ENCODE assay signal across 8 mouse cellular contexts in the genomic region with DNA sequence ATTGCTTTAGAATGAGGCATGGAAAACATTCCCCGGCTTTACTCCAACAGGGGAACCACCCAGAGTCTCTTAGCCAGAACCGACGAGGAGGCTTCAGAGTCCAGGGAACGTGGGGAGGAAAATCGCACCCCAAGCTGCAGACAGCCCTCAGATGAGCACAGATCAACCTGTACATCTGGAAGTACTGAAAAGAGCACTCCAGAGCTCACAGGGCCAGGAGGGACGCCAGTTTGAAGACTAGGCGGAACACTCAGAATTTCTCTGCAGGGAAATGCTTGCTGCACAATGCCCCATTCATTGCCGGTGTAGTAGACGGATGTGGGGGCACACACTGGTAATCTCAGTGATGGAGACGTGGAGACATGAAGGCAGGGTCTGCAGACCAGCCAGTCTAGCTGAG. TPM values are rescaled to one million over a fixed set of nuclear protein-coding genes. Genes with fewer than 3 reads are reported as not detected.
DNase-seq lines count a peak whose midpoint lies in the region; ATAC-seq and TF ChIP-seq lines count a peak whose summit lies in the region.

No protein-coding gene starts in this region.

- ATAC-seq in lung, embryonic 14.5 days (ENCODE audit: insufficient read depth): peak; percentile 9; the same call in 1 of the 2 replicates
- peak; percentile 14 for ATAC-seq in forebrain, embryonic 16.5 days
- ATAC-seq in intestine, embryonic 15.5 days: no peak
- ATAC-seq in megakaryocyte progenitor cell, adult 5-6 weeks (replicated peaks; ENCODE audit: poor library complexity): no peak

- DNase-seq in lung, embryonic 14.5 days: peak; percentile 42
- no peak for DNase-seq in lung, postnatal 14 days
- peak; percentile 50 for DNase-seq in skeletal muscle tissue, adult 2 months (ENCODE audit: low read depth, low spot score)
- no peak for DNase-seq in adrenal gland, adult 18-20 months (ENCODE audit: low spot score in 2 of 2)
- no peak for DNase-seq in kidney, postnatal 4 days

- peak overlapping the region; percentile 55 for H3K4me2 ChIP-seq in lung, embryonic 14.5 days
- peak overlapping the region; percentile 68 for H3K4me2 ChIP-seq in forebrain, embryonic 16.5 days (ENCODE audit: low read length)
- peak overlapping the region; percentile 61 for H3K4me2 ChIP-seq in intestine, embryonic 15.5 days (replicated peaks)

- H3K9me3 ChIP-seq in lung, embryonic 14.5 days (ENCODE audit: low read depth, low read length): no peaks in the 10 kb centered on the region
- H3K9me3 ChIP-seq in forebrain, embryonic 16.5 days (ENCODE audit: control insufficient read depth, low read length): no peaks in the 10 kb centered on the region
- H3K9me3 ChIP-seq in intestine, embryonic 15.5 days: no peaks in the 10 kb centered on the region

- peak overlapping the region; percentile 73; the same call in 1 of the 2 replicates for H3K27ac ChIP-seq in lung, embryonic 14.5 days (ENCODE audit: low read depth)
- H3K27ac ChIP-seq in forebrain, embryonic 16.5 days (ENCODE audit: low read length): peak overlapping the region; percentile 78
- H3K27ac ChIP-seq in intestine, embryonic 15.5 days: peak overlapping the region; percentile 71

- no peak for TF ChIP-seq CTCF in lung, embryonic 14.5 days (IDR thresholded peaks at IDR 0.05; ENCODE audit: low read depth)

- H3K4me3 ChIP-seq in lung, embryonic 14.5 days (ENCODE audit: low read depth, low read length): 0 out of 2 replicates have a peak overlapping the region, but pooled peaks have one; percentile 17
- H3K4me3 ChIP-seq in forebrain, embryonic 16.5 days (replicated peaks; ENCODE audit: low read length): peak overlapping the region; percentile 43
- H3K4me3 ChIP-seq in intestine, embryonic 15.5 days (replicated peaks): peak overlapping the region; percentile 23; the same call in 1 of the 2 replicates

- H3K36me3 ChIP-seq in lung, embryonic 14.5 days (ENCODE audit: insufficient read depth): peaks cover 3% of the 10 kb centered on the region; the same call in 1 of the 2 replicates
- peaks cover 3% of the 10 kb centered on the region for H3K36me3 ChIP-seq in forebrain, embryonic 16.5 days (ENCODE audit: control insufficient read depth, insufficient read depth)
- H3K36me3 ChIP-seq in intestine, embryonic 15.5 days: peaks cover 3% of the 10 kb centered on the region; the same call in 1 of the 2 replicates

- H3K9ac ChIP-seq in lung, embryonic 14.5 days: peak overlapping the region; percentile 40; the same call in 1 of the 2 replicates
- peak overlapping the region; percentile 48 for H3K9ac ChIP-seq in forebrain, embryonic 16.5 days (replicated peaks; ENCODE audit: low read depth, low read length)
- H3K9ac ChIP-seq in intestine, embryonic 15.5 days: peak overlapping the region; percentile 23; the same call in 1 of the 2 replicates

- no peaks in the 10 kb centered on the region for H3K27me3 ChIP-seq in lung, embryonic 14.5 days (ENCODE audit: insufficient read depth, low read length)
- H3K27me3 ChIP-seq in forebrain, embryonic 16.5 days (replicated peaks; ENCODE audit: control insufficient read depth, insufficient read depth, low read length): no peaks in the 10 kb centered on the region
- no peaks in the 10 kb centered on the region for H3K27me3 ChIP-seq in intestine, embryonic 15.5 days (replicated peaks)

- WGBS in lung, embryonic 14.5 days: 21% methylated on average over 10 of the region's 10 CpGs
- WGBS in forebrain, embryonic 16.5 days: 13% methylated on average over 10 of the region's 10 CpGs
- 36% methylated on average over 10 of the region's 10 CpGs for WGBS in intestine, embryonic 15.5 days

- no peaks in the 10 kb centered on the region; the same call in 1 of the 2 replicates for H3K4me1 ChIP-seq in lung, embryonic 14.5 days (ENCODE audit: insufficient read depth)
- peaks cover 14% of the 10 kb centered on the region for H3K4me1 ChIP-seq in forebrain, embryonic 16.5 days (replicated peaks; ENCODE audit: control insufficient read depth, insufficient read depth, low read length)
- H3K4me1 ChIP-seq in intestine, embryonic 15.5 days (replicated peaks): peaks cover 17% of the 10 kb centered on the region; the same call in 1 of the 2 replicates

RNA-seq across cellular contexts. Expression of a gene that starts 43.9 kb away (rescaled TPM):
- 2.8 and 3.6 TPM in 2 replicates for polyA plus RNA-seq in lung, embryonic 14.5 days (2014; fragmentation: Nextera tagmentation; extraction: Ambion mirVana)
- 0.11 TPM in 1 of 2 replicates, not detected in the other for polyA plus RNA-seq in forebrain, embryonic 16.5 days (2015; fragmentation: Nextera tagmentation; extraction: Ambion mirVana)
- polyA plus RNA-seq in intestine, embryonic 15.5 days (2015; fragmentation: Nextera tagmentation; extraction: Ambion mirVana): 3.9 TPM in 2 replicates
- total RNA-seq in adrenal gland, adult 18-20 months (2021): not detected
- 1.3 and 1.4 TPM in 2 replicates for total RNA-seq in megakaryocyte progenitor cell, adult 5-6 weeks (2015)
- total RNA-seq in megakaryocyte progenitor cell, adult 5-6 weeks (2017): 1.3 and 1.6 TPM in 2 replicates

Comparison
In these comparisons a context has a peak if more than half of its experiments do, and no peak if none do; other contexts are left out.
1. DNase-seq: peak in lung, embryonic 14.5 days (single experiment) and skeletal muscle tissue, adult 2 months (single experiment); none in lung, postnatal 14 days (single experiment), adrenal gland, adult 18-20 months (0 of 2) and kidney, postnatal 4 days (0 of 2).
2. ATAC-seq: peak in lung, embryonic 14.5 days (single experiment) and forebrain, embryonic 16.5 days (single experiment); none in intestine, embryonic 15.5 days (single experiment) and megakaryocyte progenitor cell, adult 5-6 weeks (single experiment).
3. Peak in every context shown above with its lines, with median percentiles within 50 percentile points of each other: H3K27ac ChIP-seq, H3K4me2 ChIP-seq, H3K4me3 ChIP-seq and H3K9ac ChIP-seq.